Mouse (Mus musculus) myocyte (in vitro differentiated cells): ENCODE data around the gene Skp1a. TPM values are rescaled to one million over a fixed set of nuclear protein-coding genes. Genes with fewer than 3 reads are reported as not detected.
"Not testable (repeated sequence)": the region's sequence is repeated elsewhere in the genome, so short reads cannot be mapped to it uniquely, and the experiment has no call there.

Source experiments
- H3K27me3 ChIP-seq: one replicate; pipeline ENCODE4 v1.6.1; 2011; ENCODE audit not compliant: control insufficient read depth, insufficient read depth, insufficient read length
- H3K36me3 ChIP-seq: one replicate; pipeline ENCODE4 v1.6.1; 2011; ENCODE audit not compliant: control insufficient read depth, insufficient read depth
- H3K4me2 ChIP-seq: one replicate; pipeline ENCODE4 v1.6.1; 2011; ENCODE audit warnings: low read depth, control low read depth
- H3K4me3 ChIP-seq: one replicate; pipeline ENCODE4 v1.5.1; 2011; ENCODE audit warnings: mild to moderate bottlenecking, control low read depth, moderate library complexity
- H3K79me2 ChIP-seq: one replicate; pipeline ENCODE4 v1.6.1; 2011; ENCODE audit not compliant: control insufficient read depth, insufficient read depth
- H3ac ChIP-seq: one replicate; pipeline ENCODE4 v1.6.1; 2011; ENCODE audit not compliant: control insufficient read depth, insufficient read length
- CEBPB ChIP-seq: IDR thresholded peaks from 2 replicates; pipeline ENCODE4 v1.6.1; 2011; ENCODE audit warnings: mild to moderate bottlenecking, moderate library complexity; ENCODE audit not compliant: poor library complexity, insufficient read depth, severe bottlenecking
- E2F4 ChIP-seq: IDR thresholded peaks from one replicate; pipeline ENCODE4 v1.6.1; 2011; ENCODE audit warnings: mild to moderate bottlenecking, control low read depth, moderate library complexity; ENCODE audit not compliant: insufficient read depth
- MAX ChIP-seq: IDR thresholded peaks from one replicate; pipeline ENCODE4 v1.6.1; 2011; ENCODE audit warnings: low read depth, mild to moderate bottlenecking, control low read depth
- MYOD1 ChIP-seq, 3 experiments: IDR thresholded peaks; one replicate each; pipeline ENCODE4 v1.6.1; 2011; ENCODE audit warnings: control low read depth in 2 of 3, low read depth in 2 of 3, mild to moderate bottlenecking in 2 of 3, moderate library complexity in 1 of 3; ENCODE audit not compliant: insufficient read length in 2 of 3, control insufficient read depth in 1 of 3
- MYOG ChIP-seq, 3 experiments: IDR thresholded peaks; one replicate each; pipeline ENCODE4 v1.6.1; 2011; ENCODE audit warnings: control low read depth in 2 of 3, low read depth in 2 of 3, mild to moderate bottlenecking in 2 of 3; ENCODE audit not compliant: insufficient read length in 2 of 3, control insufficient read depth in 1 of 3, insufficient read depth in 1 of 3
- POLR2A ChIP-seq: IDR thresholded peaks from one replicate; pipeline ENCODE4 v1.6.1; 2011; ENCODE audit warnings: low read depth, mild to moderate bottlenecking, control low read depth, moderate library complexity; ENCODE audit not compliant: insufficient read length
- POLR2AphosphoS2 ChIP-seq: IDR thresholded peaks from one replicate; pipeline ENCODE4 v1.6.1; 2011; ENCODE audit warnings: low read depth, control low read depth; ENCODE audit not compliant: insufficient read length
- REST ChIP-seq: IDR thresholded peaks from one replicate; pipeline ENCODE4 v1.6.1; 2011; ENCODE audit warnings: mild to moderate bottlenecking, control low read depth, moderate library complexity; ENCODE audit not compliant: insufficient read depth, insufficient read length
- SRF ChIP-seq: IDR thresholded peaks from one replicate; pipeline ENCODE4 v1.6.1; 2011; ENCODE audit warnings: low read depth; ENCODE audit not compliant: control insufficient read depth, insufficient read length
- TCF12 ChIP-seq: IDR thresholded peaks from one replicate; pipeline ENCODE4 v1.6.1; 2011; ENCODE audit warnings: mild to moderate bottlenecking, control low read depth; ENCODE audit not compliant: poor library complexity, insufficient read depth, severe bottlenecking
- TCF3 ChIP-seq: IDR thresholded peaks from one replicate; pipeline ENCODE4 v1.6.1; 2011; ENCODE audit warnings: low read depth, control low read depth; ENCODE audit not compliant: insufficient read length
- USF1 ChIP-seq: IDR thresholded peaks from one replicate; pipeline ENCODE4 v1.6.1; 2011; ENCODE audit warnings: low read depth, mild to moderate bottlenecking, control low read depth, moderate library complexity
- polyA plus RNA-seq: library from polyadenylated mRNA; unstranded; fragments of >200 nt; fragmentation: generic; extraction: Trizol; gene quantifications from one replicate; pipeline ENCODE4 v1.2.1, GENCODE M21; 2012; ENCODE audit warnings: missing spikeins

Gene Skp1a
- 168 TPM for polyA plus RNA-seq

- peak within 1 kb of the TSS; percentile 87 for H3ac ChIP-seq
- H3K4me3 ChIP-seq: peak within 1 kb of the TSS; percentile 82
- H3K36me3 ChIP-seq: peaks cover 3% of the 10 kb centered on the region
- H3K4me2 ChIP-seq: peak within 1 kb of the TSS; percentile 90
- TF ChIP-seq MYOG (IDR thresholded peaks at IDR 0.05; ENCODE audit: control insufficient read depth in 1 of 3, insufficient read depth in 1 of 3, insufficient read length in 2 of 3, low read depth in 2 of 3) (peak in 1 of 3 experiments; percentile 2), SRF (peak; percentile 54), MAX (peak; percentile 89), CEBPB (no peak), POLR2AphosphoS2 (peak; percentile 94), POLR2A (peak; percentile 97), REST (peak; percentile 1), USF1 (no peak), TCF12 (no peak), E2F4 (peak; percentile 3)
- H3K27me3 ChIP-seq: no peaks in the 10 kb centered on the region
- peaks cover 50% of the 10 kb centered on the region for H3K79me2 ChIP-seq
These were observed at the start of gene Skp1a for GRCm38 (mm10) chr11:52231606-52232541. Gene Skp1a (plus strand): TSS chr11:52231995.

- H3K36me3 ChIP-seq, H3K27me3 ChIP-seq, H3K4me2 ChIP-seq, H3K4me3 ChIP-seq, H3ac ChIP-seq, H3K79me2 ChIP-seq: not testable (repeated sequence)
These were observed 35.2 kb upstream of the Skp1a start for GRCm38 (mm10) chr11:52196496-52197023.

GRCm38 (mm10) chr11:52213887-52214286 lies 17.9 kb upstream of the Skp1a start, which contains the start of gene Olfr1371:
Gene Olfr1371 (minus strand): TSS chr11:52213987.
- TF ChIP-seq SRF: no peak
- no peak for TF ChIP-seq CEBPB
- TF ChIP-seq MYOD1 (IDR thresholded peaks at IDR 0.05; ENCODE audit: control insufficient read depth in 1 of 3, insufficient read length in 2 of 3, low read depth in 2 of 3): no peak
- TF ChIP-seq REST: no peak
- no peak for TF ChIP-seq POLR2A
- no peak for TF ChIP-seq MYOG (IDR thresholded peaks at IDR 0.05; ENCODE audit: control insufficient read depth in 1 of 3, insufficient read depth in 1 of 3, insufficient read length in 2 of 3, low read depth in 2 of 3)
- TF ChIP-seq TCF12: no peak
- no peak for TF ChIP-seq TCF3
- TF ChIP-seq MAX: no peak
- TF ChIP-seq USF1: no peak
- no peak for TF ChIP-seq POLR2AphosphoS2
- TF ChIP-seq E2F4: no peak
- Histone ChIP-seq H3K4me3 (no peak within 1 kb of the TSS), H3K79me2 (no peaks in the 10 kb centered on the region), H3K27me3 (no peaks in the 10 kb centered on the region), H3ac (no peak within 1 kb of the TSS), H3K4me2 (no peak within 1 kb of the TSS), H3K36me3 (no peaks in the 10 kb centered on the region)

DNA sequence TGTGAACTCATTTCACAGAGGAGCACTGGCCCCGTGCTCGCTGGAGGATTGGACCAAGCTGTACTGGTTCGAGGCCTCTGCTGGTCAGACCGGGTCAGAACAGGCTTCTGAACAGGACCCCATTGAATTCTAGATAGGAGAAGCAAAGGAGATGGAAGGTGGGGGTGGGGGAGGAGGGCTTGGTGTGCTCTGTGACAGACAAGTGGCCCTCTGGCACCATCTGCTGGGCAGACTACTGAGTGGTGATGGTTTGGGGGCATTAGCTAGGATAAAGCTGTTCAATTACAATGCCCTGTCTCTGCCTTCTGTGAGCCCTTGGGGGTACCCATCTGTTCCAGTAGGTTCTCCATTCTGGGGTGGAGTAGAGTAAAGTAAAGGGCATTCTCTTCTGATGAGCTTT lies 11.5 kb upstream of the Skp1a start:
- no peaks in the 10 kb centered on the region for H3K36me3 ChIP-seq
- no peak overlapping the region for H3K4me2 ChIP-seq
- H3ac ChIP-seq: no peak overlapping the region
- H3K4me3 ChIP-seq: no peak overlapping the region
- no peaks in the 10 kb centered on the region for H3K79me2 ChIP-seq
- TF ChIP-seq MAX: no peak
- TF ChIP-seq TCF12: no peak
- no peak for TF ChIP-seq POLR2A
- no peak for TF ChIP-seq MYOD1 (IDR thresholded peaks at IDR 0.05; ENCODE audit: control insufficient read depth in 1 of 3, insufficient read length in 2 of 3, low read depth in 2 of 3)
- no peak for TF ChIP-seq USF1
- TF ChIP-seq SRF: no peak
- no peak for TF ChIP-seq MYOG (IDR thresholded peaks at IDR 0.05; ENCODE audit: control insufficient read depth in 1 of 3, insufficient read depth in 1 of 3, insufficient read length in 2 of 3, low read depth in 2 of 3)
- no peak for TF ChIP-seq POLR2AphosphoS2
- no peaks in the 10 kb centered on the region for H3K27me3 ChIP-seq

DNA sequence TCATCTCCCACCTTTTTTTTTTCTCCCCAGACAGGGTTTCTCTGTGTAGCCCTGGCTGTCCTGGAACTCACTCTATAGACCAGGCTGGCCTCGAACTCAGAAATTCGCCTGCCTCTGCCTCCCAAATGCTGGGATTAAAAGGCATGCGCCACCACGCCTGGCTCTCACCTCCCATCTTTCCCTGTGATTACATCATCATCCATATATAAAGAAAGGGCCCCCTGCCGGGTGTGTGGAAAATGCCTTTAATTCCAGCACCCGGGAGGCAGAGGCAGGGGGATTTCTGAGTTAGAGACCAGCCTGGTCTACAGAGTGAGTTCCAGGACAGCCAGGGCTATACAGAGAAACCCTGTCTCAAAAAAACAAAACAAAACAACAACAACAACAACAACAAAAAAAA lies 9.9 kb upstream of the Skp1a start:
- H3K4me2 ChIP-seq, H3K27me3 ChIP-seq, H3K4me3 ChIP-seq, H3K36me3 ChIP-seq, H3ac ChIP-seq, H3K79me2 ChIP-seq: not testable (repeated sequence)
